Mouse (Mus musculus): Measurements from ENCODE around the gene Ccnc. TPM values are rescaled to one million over a fixed set of nuclear protein-coding genes. Genes with fewer than 3 reads are reported as not detected.

The Ccnc gene
- total RNA-seq, 2 experiments from 2014 or later: 35.1 to 36.3 TPM

DNA sequence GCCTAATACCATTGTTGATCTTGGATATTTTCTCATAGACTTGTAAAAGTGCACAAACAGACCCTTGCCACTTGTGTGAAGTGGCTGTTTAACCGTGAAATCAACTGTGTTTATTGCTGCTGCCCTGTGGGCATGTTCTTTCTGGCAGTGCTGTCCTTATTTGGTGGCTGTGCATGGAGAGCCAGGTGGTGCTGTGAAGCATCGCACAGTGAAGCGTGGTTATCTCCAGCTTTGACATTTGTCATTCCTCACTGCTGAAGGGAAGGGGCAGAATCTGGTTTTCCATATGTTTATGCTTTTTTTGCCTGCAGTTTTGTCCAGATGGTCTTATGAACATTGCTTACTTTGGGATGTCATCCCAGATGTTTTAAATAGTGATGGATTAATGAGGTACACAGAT lies 66.1 kb downstream of the Ccnc start:
- no peak for DNase-seq (ENCODE audit: low spot score in 2 of 2)

DNA sequence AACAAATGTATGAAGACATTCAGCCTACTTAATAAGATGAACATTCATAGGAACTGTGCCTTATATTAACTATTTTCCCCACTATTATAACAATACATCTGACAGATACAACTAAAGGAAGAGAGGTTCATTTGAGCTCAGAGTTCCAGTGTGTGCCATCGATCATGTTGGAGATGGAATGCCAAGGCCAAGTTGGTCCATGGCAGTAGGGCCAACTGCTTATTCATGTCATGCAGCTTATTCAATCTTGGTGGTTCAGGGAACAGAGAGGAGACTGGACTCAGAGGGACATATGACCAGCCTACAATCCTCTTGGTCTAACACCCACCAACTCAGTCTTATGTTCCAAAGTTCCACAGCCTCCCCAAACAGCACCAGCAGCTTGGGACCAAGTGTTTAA lies 73.5 kb downstream of the Ccnc start:
- DNase-seq (ENCODE audit: low spot score in 2 of 2): no peak

DNA sequence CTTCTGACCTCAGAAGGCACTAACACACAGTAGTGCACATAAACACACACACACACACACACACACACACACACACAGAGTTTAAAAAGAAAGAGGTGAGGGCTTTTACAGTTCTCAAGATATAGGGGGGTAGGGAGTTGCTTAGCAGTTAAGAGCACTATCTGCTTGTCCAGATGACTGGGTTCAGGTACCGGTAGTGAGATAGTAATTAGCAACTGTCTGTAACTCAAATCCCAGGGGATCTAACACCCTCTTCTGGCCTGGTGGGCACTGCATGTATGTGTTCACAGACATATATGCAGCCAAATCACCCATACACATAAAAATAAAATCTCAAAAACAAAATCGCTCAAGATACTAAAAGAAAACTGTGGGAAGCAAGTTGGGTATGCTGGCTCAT lies 74.1 kb downstream of the Ccnc start:
- no peak for DNase-seq (ENCODE audit: low spot score in 2 of 2)

DNA sequence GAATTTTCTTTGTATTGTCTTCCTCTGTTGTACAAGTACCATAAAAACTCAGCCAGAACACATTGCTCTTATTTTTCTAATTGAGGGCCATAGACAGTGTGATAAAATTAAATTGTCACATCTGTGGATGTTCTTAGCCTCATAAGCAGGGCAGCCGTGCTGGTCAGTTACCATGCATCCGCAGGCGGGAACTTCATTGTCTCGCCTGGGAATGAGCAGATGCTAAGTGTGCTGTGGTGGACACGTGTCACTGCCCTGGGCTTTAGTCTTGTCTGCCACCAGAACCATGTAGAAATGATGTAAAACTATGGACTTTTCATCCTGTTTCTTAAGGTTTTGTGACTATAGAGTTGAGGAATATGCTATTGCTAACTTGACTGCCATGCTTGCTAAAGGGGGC lies 79.7 kb downstream of the Ccnc start:
- DNase-seq (ENCODE audit: low spot score in 2 of 2): no peak

Other genes starting within 250 kb of the Ccnc start
- gene Prdm13, start 41.7 kb upstream of the Ccnc start, total RNA-seq (2021): not detected
- gene Usp45, start 39.5 kb downstream of the Ccnc start, total RNA-seq (2021): 10 to 100 TPM; 42.2 to 51.0 TPM
- gene Tstd3, start 39.5 kb downstream of the Ccnc start, total RNA-seq (2021): 10 to 100 TPM; 23.1 to 25.1 TPM
- gene Pnisr, start 119.9 kb downstream of the Ccnc start, total RNA-seq (2021): 100 to 1,000 TPM; 173 to 195 TPM
- gene Coq3, start 152.0 kb downstream of the Ccnc start, total RNA-seq (2021): 10 to 100 TPM; 12.0 to 15.2 TPM
- gene Faxc, start 203.6 kb downstream of the Ccnc start, total RNA-seq (2021): 10 to 100 TPM; 62.0 to 65.5 TPM

Data from left cerebral cortex, adult 18-20 months (tissue).